Mouse (Mus musculus) brain, embryonic 14.5 days (tissue): Measurements from ENCODE around the gene Gpr15.

Experiments
- CTCF ChIP-seq: fragments of 200-500 bp; IDR thresholded peaks from 2 replicates; pipeline ENCODE4 v1.5.1; 2012; ENCODE audit warnings: inconsistent platforms, mild to moderate bottlenecking, moderate library complexity, borderline replicate concordance; ENCODE audit not compliant: insufficient read depth, insufficient read length; ENCODE audit errors: extremely low read depth
- POLR2A ChIP-seq: fragments of 200-500 bp; IDR thresholded peaks from 2 replicates; pipeline ENCODE4 v1.6.1; 2012; ENCODE audit warnings: mild to moderate bottlenecking, inconsistent platforms, borderline replicate concordance; ENCODE audit not compliant: poor library complexity, insufficient read depth, insufficient read length, severe bottlenecking; ENCODE audit errors: extremely low read depth

DNA sequence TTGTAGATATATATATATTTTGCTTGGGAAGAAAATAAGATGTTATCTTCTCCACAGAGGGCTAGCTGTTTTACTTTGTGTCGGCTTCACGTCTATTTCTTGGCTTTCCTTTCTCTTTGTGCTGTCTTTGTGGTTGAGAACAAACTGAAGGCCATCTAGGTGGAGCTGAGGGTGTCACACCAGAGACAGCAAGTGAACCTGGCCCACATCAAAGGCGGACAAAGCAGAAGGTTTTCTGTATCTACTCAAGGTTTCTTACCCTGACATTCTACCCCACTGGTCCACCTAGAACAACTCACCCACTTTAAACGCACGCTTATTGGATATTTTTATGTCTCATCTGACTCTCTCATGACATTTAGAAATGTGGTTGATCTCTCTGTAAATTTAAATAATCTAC lies 24.8 kb downstream of the Gpr15 start:
- TF ChIP-seq POLR2A (no peak), CTCF (no peak)
